Mouse (Mus musculus) midbrain, postnatal 0 days (tissue): Measurements from ENCODE around the gene Il12a. TPM values are rescaled to one million over a fixed set of nuclear protein-coding genes. Genes with fewer than 3 reads are reported as not detected.
A peak's percentile ranks its signal among the peaks of the same experiment; 100 is the strongest.

Experiments
- ATAC-seq: fragments of 200-750 bp; cut with Nextera tagmentation; 2 replicates; pipeline ENCODE4 v1.8.0; 2017; ENCODE audit warnings: moderate number of reproducible peaks, mild to moderate bottlenecking, moderate TSS enrichment, moderate library complexity; ENCODE audit not compliant: low FRiP score
- DNase-seq: peaks from one replicate; pipeline ENCODE4 v3.0.0-alpha.2; 2015; ENCODE audit warnings: low spot score
- H3K27ac ChIP-seq: fragments of 300-500 bp; sonication (generic); 2 replicates; pipeline ENCODE4 v1.5.1; 2014; ENCODE audit warnings: low read depth, mild to moderate bottlenecking, low read length, mixed read lengths
- H3K27me3 ChIP-seq: fragments of 300-500 bp; sonication (generic); 2 replicates; pipeline ENCODE4 v1.6.1; 2014; ENCODE audit warnings: low read length, control low read depth, mixed read lengths; ENCODE audit not compliant: insufficient read depth
- H3K36me3 ChIP-seq: fragments of 300-500 bp; sonication (generic); 2 replicates; pipeline ENCODE4 v1.6.1; 2014; ENCODE audit warnings: low read length, control low read depth, mixed read lengths; ENCODE audit not compliant: insufficient read depth
- H3K4me1 ChIP-seq: fragments of 300-500 bp; sonication (generic); 2 replicates; pipeline ENCODE4 v1.6.1; 2014; ENCODE audit warnings: mild to moderate bottlenecking, control low read depth, antibody characterized with exemption, low read length, mixed read lengths; ENCODE audit not compliant: insufficient read depth
- H3K4me2 ChIP-seq: fragments of 300-500 bp; sonication (generic); 2 replicates; pipeline ENCODE4 v1.6.1; 2014; ENCODE audit warnings: low read depth, mild to moderate bottlenecking, low read length, mixed read lengths; ENCODE audit not compliant: poor library complexity, severe bottlenecking
- H3K4me3 ChIP-seq: fragments of 300-500 bp; sonication (generic); 2 replicates; pipeline ENCODE4 v1.5.1; 2014; ENCODE audit warnings: low read depth, mild to moderate bottlenecking, low read length, moderate library complexity
- H3K9ac ChIP-seq: fragments of 300-500 bp; sonication (generic); replicated peaks from 2 replicates; pipeline ENCODE4 v1.6.1; 2014; ENCODE audit warnings: mild to moderate bottlenecking, low read length, moderate library complexity, mixed read lengths; ENCODE audit not compliant: poor library complexity, severe bottlenecking
- H3K9me3 ChIP-seq: fragments of 300-500 bp; sonication (generic); 2 replicates; pipeline ENCODE4 v1.6.1; 2016; ENCODE audit warnings: low read length, control low read depth
- CTCF ChIP-seq: IDR thresholded peaks from 2 replicates; pipeline ENCODE4 v1.5.1; 2016; ENCODE audit warnings: antibody characterized with exemption, mild to moderate bottlenecking
- WGBS: fragments of 180-500 bp; shearing (Covaris S2); extraction: QIAGEN DNeasy Blood & Tissue Kit; methylation state at CpG from one replicate; pipeline ENCODE4 v1.1.7; 2014; 5-methylcytosine and 5-hydroxymethylcytosine counted together
- polyA plus RNA-seq: library from polyadenylated mRNA; unstranded; fragments of >200 nt; fragmentation: Nextera tagmentation; extraction: Ambion mirVana; gene quantifications from 2 replicates; pipeline ENCODE4 v1.2.1, GENCODE M21; 2015
- total RNA-seq: library from RNA; depleted of rRNA; stranded (reverse); fragments of >200 nt; gene quantifications from 2 replicates; pipeline ENCODE4 v1.2.3, GENCODE M21; 2014

Il12a gene
- total and polyA plus RNA-seq, 2 experiments from 2014 or later: not detected

DNA sequence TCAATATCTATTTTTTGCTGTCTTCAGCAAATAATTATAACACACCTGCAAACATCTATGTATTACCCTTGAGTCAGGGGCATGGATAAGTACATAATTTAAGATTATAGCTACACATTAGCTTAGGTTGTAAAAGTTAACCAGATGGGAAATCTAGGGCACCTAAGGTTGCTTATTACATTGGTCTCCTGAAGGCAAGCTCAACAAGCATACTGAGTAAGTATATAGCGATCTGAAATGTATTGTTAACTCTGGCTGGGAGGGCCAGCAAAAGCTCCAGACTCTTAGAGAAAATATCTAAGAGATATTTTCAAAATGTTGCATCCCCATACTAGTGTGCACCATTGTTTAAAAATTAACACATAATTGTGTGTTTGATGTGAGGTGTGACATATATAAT is 22.6 kb upstream of the Il12a start:
- Histone ChIP-seq H3K4me3 (no peak overlapping the region), H3K4me2 (no peak overlapping the region), H3K9ac (no peak overlapping the region), H3K36me3 (no peaks in the 10 kb centered on the region), H3K27me3 (no peaks in the 10 kb centered on the region), H3K27ac (no peak overlapping the region), H3K9me3 (no peaks in the 10 kb centered on the region), H3K4me1 (no peaks in the 10 kb centered on the region)
- TF ChIP-seq CTCF: no peak
- DNase-seq (no peak), ATAC-seq (no peak)
- 94% methylated on average over 1 of the region's 1 CpGs for WGBS

DNA sequence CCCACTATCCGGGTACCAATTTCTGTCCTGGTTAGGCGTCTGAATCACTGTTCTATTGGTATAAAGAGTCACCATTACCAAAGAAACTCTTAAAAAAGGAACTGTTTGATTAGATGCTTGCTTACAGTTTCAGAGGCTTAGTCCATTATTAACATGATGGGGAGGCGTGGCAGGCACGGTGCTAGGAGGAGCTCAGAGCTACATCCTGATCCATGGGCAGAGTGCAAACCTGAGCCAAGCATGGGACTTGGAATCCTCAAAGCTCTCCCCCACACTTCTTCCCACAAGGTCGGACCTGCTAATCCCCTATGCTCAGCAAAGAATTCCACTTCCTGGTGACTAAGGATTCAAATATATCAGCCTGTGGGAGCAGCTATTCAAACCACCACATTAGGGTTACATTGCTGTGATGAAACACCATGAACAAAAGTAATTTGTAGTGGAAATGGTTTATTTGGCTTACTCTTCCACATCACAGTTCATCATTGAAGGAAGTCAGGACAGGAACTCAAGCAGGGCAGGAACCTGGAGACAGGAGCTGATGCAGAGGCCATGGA is 20.9 kb upstream of the Il12a start:
- Histone ChIP-seq H3K9ac (no peak overlapping the region), H3K27me3 (no peaks in the 10 kb centered on the region), H3K4me2 (no peak overlapping the region), H3K36me3 (no peaks in the 10 kb centered on the region), H3K4me1 (no peaks in the 10 kb centered on the region), H3K9me3 (no peaks in the 10 kb centered on the region), H3K4me3 (no peak overlapping the region), H3K27ac (no peak overlapping the region)
- WGBS: 82% methylated on average over 5 of the region's 5 CpGs
- DNase-seq (no peak), ATAC-seq (no peak)
- no peak for TF ChIP-seq CTCF

DNA sequence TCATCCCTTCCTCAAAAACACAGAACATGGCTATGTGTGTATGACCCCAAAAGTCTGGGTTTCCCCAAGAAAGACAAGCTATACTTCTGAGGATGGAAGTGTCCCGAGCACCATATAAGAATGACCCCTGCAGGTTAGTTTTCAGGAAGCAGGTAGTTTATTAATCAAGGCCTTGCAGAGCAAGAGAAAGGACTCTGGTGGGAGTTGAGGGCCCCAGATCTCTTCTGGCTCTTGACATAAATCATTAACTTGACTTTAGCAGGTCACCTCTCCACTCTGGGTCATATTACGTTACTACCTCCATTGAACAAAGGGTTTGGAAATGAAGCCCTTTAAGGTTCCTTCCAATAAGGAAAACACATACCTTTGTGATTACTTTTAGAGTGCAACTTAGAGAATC is 15.7 kb upstream of the Il12a start:
- DNase-seq (no peak), ATAC-seq (no peak)
- TF ChIP-seq CTCF: no peak
- Histone ChIP-seq H3K4me1 (no peaks in the 10 kb centered on the region), H3K27me3 (no peaks in the 10 kb centered on the region), H3K9ac (no peak overlapping the region), H3K9me3 (no peaks in the 10 kb centered on the region), H3K36me3 (no peaks in the 10 kb centered on the region), H3K4me2 (no peak overlapping the region), H3K27ac (no peak overlapping the region), H3K4me3 (no peak overlapping the region)
- 92% methylated on average over 2 of the region's 2 CpGs for WGBS

DNA sequence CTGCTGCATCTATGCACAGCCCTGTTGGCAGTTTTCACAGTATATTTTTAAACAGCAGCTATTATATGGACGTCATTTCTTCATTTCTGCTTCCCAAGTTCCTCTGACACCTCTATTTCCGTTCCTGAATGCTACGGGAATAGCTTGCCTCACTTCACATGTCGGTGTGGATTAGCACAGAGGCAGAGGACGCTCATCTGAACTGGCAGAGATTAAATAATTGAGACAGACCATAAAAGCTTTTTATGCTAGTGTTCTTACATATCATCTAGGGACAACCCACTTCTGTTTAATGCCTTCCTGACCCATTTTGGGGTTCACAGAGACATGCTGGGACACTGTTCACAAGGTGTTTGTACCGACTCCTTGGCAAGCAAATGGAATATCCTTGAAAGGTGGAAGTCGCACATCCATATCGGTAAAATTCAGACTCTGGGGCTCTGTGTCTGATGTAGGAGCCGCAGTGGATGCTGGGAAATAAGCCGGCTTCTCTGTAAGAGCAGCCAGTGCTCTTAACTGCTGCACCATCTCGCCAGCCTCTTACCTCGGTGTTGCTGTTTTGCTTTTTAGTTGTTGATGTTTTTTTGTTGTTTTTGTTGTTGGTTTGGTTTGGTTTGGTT is 15.1 kb upstream of the Il12a start:
- no peak overlapping the region for H3K9ac ChIP-seq
- DNase-seq: no peak
- H3K27me3 ChIP-seq: no peaks in the 10 kb centered on the region
- H3K27ac ChIP-seq: no peak overlapping the region
- no peaks in the 10 kb centered on the region for H3K36me3 ChIP-seq
- no peak overlapping the region for H3K4me3 ChIP-seq
- no peak overlapping the region for H3K4me2 ChIP-seq
- no peaks in the 10 kb centered on the region for H3K4me1 ChIP-seq
- TF ChIP-seq CTCF: no peak
- no peak for ATAC-seq
- H3K9me3 ChIP-seq: no peaks in the 10 kb centered on the region
- WGBS: 54% methylated on average over 12 of the region's 12 CpGs

DNA sequence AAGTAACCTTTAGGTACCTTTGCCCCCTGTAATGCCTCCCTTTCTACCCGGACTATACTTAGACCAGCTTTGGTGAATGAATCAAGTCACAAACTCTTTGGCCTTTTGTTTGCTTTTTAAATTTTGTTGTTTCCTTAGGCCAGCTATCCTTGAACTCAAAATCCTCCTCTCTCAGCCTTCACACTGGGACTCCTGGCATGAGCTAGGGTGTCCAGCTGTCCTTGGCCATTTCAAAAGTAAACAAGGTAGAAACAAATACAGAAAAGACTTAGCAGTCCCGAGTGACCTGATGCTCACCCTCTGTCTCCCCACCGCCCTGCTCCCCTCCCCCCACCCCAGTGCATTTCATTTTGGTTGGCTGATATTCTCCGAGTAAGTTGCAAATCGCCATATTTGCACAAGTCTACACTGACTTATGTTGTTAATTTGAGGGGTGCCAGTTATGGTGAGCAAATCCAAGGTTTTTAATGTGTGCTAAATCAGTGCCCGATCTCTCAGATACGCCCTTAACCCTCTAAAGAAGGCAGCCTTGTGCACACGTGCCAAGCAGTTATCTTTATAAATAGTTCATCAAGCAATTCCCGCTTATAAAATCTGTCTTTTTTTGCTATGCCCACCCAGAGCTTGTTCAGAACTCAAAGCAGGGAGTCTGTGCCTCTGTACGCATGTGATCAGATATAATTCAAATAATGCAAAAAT is 14.3 kb upstream of the Il12a start:
- Histone ChIP-seq H3K27me3 (no peaks in the 10 kb centered on the region), H3K27ac (no peak overlapping the region), H3K9me3 (no peaks in the 10 kb centered on the region), H3K4me3 (no peak overlapping the region), H3K36me3 (no peaks in the 10 kb centered on the region), H3K4me1 (no peaks in the 10 kb centered on the region), H3K9ac (no peak overlapping the region), H3K4me2 (no peak overlapping the region)
- ATAC-seq: no peak
- DNase-seq: no peak
- WGBS: 73% methylated on average over 10 of the region's 10 CpGs
- TF ChIP-seq CTCF: no peak

DNA sequence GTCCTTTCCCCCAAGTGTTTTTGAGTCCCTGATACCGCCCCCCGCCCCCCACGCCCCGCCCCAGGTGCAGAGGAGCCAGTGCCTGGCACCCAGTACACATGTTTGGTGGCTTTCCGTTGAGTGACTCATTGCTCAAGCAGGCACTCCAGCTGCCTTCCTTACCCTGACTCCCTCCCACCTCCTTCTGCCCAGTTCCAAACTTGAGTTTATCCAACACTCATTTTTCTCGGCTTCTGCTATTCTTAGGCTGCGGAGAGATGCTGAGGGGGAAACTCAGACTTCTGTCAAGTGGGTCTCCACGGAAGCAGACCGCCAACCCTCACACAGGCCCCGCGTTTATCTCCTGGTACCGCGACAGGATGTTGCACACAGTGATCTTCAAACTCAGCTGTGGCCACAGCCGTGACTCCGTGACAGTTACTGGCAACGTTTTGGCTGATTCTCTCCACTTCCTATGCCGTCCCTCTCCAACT is 13.6 kb upstream of the Il12a start:
- no peaks in the 10 kb centered on the region for H3K27me3 ChIP-seq
- no peaks in the 10 kb centered on the region for H3K4me1 ChIP-seq
- H3K9me3 ChIP-seq: no peaks in the 10 kb centered on the region
- H3K36me3 ChIP-seq: no peaks in the 10 kb centered on the region
- H3K4me3 ChIP-seq: no peak overlapping the region
- DNase-seq (no peak), ATAC-seq (no peak)
- H3K9ac ChIP-seq: no peak overlapping the region
- peak overlapping the region; percentile 12; the same call in 1 of the 2 replicates for H3K4me2 ChIP-seq
- no peak overlapping the region for H3K27ac ChIP-seq
- WGBS: 48% methylated on average over 17 of the region's 17 CpGs
- no peak for TF ChIP-seq CTCF
